ENCODE assay signal across 8 mouse cellular contexts in the genomic region with DNA sequence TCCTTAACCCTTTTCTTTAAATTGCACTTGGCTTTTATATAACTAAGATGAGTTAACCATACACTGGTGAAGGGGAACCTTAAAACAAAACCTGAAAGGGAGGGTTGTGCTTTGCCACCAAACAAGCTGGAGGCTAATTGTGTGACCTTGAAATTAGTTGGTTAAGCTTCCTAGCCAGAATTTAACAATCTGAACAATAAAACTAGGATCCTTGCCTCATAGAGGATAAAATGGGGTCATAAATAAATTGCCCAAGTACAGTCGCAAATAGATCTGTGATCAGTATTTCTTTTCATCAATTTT. TPM values are rescaled to one million over a fixed set of nuclear protein-coding genes. Genes with fewer than 3 reads are reported as not detected.
A peak's percentile ranks its signal among the peaks of the same experiment; 100 is the strongest.
DNase-seq lines count a peak whose midpoint lies in the region; ATAC-seq and TF ChIP-seq lines count a peak whose summit lies in the region.

No protein-coding gene starts in this region.

- H3K27me3 ChIP-seq in heart, embryonic 11.5 days (ENCODE audit: control insufficient read depth, insufficient read depth, low read length), result no peaks in the 10 kb centered on the region
- no peaks in the 10 kb centered on the region for H3K27me3 ChIP-seq in heart, postnatal 0 days (ENCODE audit: control insufficient read depth, insufficient read depth, low read length)

- 0 out of 2 replicates have a peak overlapping the region, but pooled peaks have one; percentile 86 for H3K9ac ChIP-seq in heart, embryonic 11.5 days (ENCODE audit: low read depth, low read length)
- no peak overlapping the region for H3K9ac ChIP-seq in ES-E14 (ENCODE audit: insufficient read depth, low read depth, low read length, poor library complexity, severe bottlenecking)
- peak overlapping the region; percentile 85 for H3K9ac ChIP-seq in heart, postnatal 0 days (replicated peaks; ENCODE audit: low read depth, low read length)

- H3K9me3 ChIP-seq in heart, embryonic 11.5 days (replicated peaks; ENCODE audit: control insufficient read depth, low read length), result no peaks in the 10 kb centered on the region
- no peaks in the 10 kb centered on the region for H3K9me3 ChIP-seq in ES-E14 (ENCODE audit: control insufficient read depth, insufficient read depth, low read depth, low read length)
- no peaks in the 10 kb centered on the region for H3K9me3 ChIP-seq in heart, postnatal 0 days (replicated peaks; ENCODE audit: control insufficient read depth, low read length)

- no peak for TF ChIP-seq EP300 in heart, postnatal 0 days (IDR thresholded peaks at IDR 0.05; ENCODE audit: low read depth)

- H3K36me3 ChIP-seq in heart, embryonic 11.5 days (ENCODE audit: control insufficient read depth, insufficient read depth, low read length), result no peaks in the 10 kb centered on the region
- peaks cover 2% of the 10 kb centered on the region; the same call in 1 of the 2 replicates for H3K36me3 ChIP-seq in ES-E14 (ENCODE audit: control insufficient read depth, insufficient read depth, low read length, poor library complexity, severe bottlenecking)
- H3K36me3 ChIP-seq in heart, postnatal 0 days (replicated peaks; ENCODE audit: control insufficient read depth, insufficient read depth, low read length), result no peaks in the 10 kb centered on the region
- no peaks in the 10 kb centered on the region; the same call in 1 of the 2 replicates for H3K36me3 ChIP-seq in macrophage (ENCODE audit: inconsistent target)

- no peak for ATAC-seq in heart, embryonic 11.5 days (replicated peaks; ENCODE audit: insufficient number of reproducible peaks, low FRiP score, low TSS enrichment)
- no peak for ATAC-seq in heart, postnatal 0 days (ENCODE audit: insufficient read depth, low read depth)
- ATAC-seq in erythroid progenitor cell, adult 5-6 weeks (replicated peaks; ENCODE audit: low FRiP score, poor library complexity, severe bottlenecking), result no peak

- no peak for TF ChIP-seq CTCF in heart, postnatal 0 days (IDR thresholded peaks at IDR 0.05; ENCODE audit: low read depth)

- DNase-seq in heart, adult 18-20 months, result no peak
- DNase-seq in ES-E14 (ENCODE audit: low read depth, low spot score), result no peak
- DNase-seq in heart, postnatal 0 days (ENCODE audit: low spot score), result no peak
- no peak for DNase-seq in urinary bladder, postnatal 10 days (ENCODE audit: low spot score)
- DNase-seq in adrenal gland, adult (ENCODE audit: inconsistent age in 2 of 2, low spot score in 1 of 2), result no peak

- peak overlapping the region; percentile 71 for H3K4me3 ChIP-seq in heart, embryonic 11.5 days (ENCODE audit: low read depth, low read length)
- H3K4me3 ChIP-seq in ES-E14 (ENCODE audit: insufficient read depth in 1 of 2, low read depth in 1 of 2, low read length in 2 of 2, poor library complexity in 1 of 2, severe bottlenecking in 1 of 2) (peak overlapping the region; percentile 67 to 71), macrophage (ENCODE audit: inconsistent target) (peak overlapping the region; percentile 71)
- H3K4me3 ChIP-seq in heart, postnatal 0 days (ENCODE audit: low read depth, low read length), result peak overlapping the region; percentile 76

- peak overlapping the region; percentile 78; the same call in 1 of the 2 replicates for H3K27ac ChIP-seq in heart, embryonic 11.5 days (ENCODE audit: low read depth, low read length)
- H3K27ac ChIP-seq in ES-E14 (ENCODE audit: insufficient read depth, low read depth, low read length, poor library complexity, severe bottlenecking) (peak overlapping the region; percentile 90; the same call in 1 of the 2 replicates), macrophage (peak overlapping the region; percentile 89)
- peak overlapping the region; percentile 97 for H3K27ac ChIP-seq in heart, postnatal 0 days (ENCODE audit: low read depth)

- H3K79me2 ChIP-seq in macrophage (ENCODE audit: inconsistent target), result peaks cover 29% of the 10 kb centered on the region

- H3K4me2 ChIP-seq in heart, embryonic 11.5 days, result peak overlapping the region; percentile 69
- H3K4me2 ChIP-seq in heart, postnatal 0 days (ENCODE audit: low read depth, low read length), result peak overlapping the region; percentile 71

- in situ Hi-C loops in ES-E14 (cut with MboI; ENCODE audit: low sequenced_read_pairs in 2 of 2, unreplicated experiment in 2 of 2), result no loop called here

- no peaks in the 10 kb centered on the region for H3K4me1 ChIP-seq in heart, embryonic 11.5 days (ENCODE audit: control insufficient read depth, insufficient read depth, low read length)
- peaks cover 3 to 9% of the 10 kb centered on the region in 2 experiments; a peak in 3 of 4 replicates for H3K4me1 ChIP-seq in ES-E14 (ENCODE audit: control insufficient read depth in 2 of 2, insufficient read depth in 2 of 2, low read length in 2 of 2, poor library complexity in 1 of 2)
- 0 out of 2 replicates have a peak, but pooled peaks cover 10% of the 10 kb centered on the region for H3K4me1 ChIP-seq in heart, postnatal 0 days (ENCODE audit: control insufficient read depth, insufficient read depth)

- WGBS in heart, embryonic 11.5 days (ENCODE audit: insufficient replicate concordance), result 73% methylated on average over 1 of the region's 1 CpGs
- 61% methylated on average over 1 of the region's 1 CpGs for WGBS in heart, postnatal 0 days
- 82% methylated on average over 1 of the region's 1 CpGs for WGBS in macrophage (ENCODE audit: missing documents)

TF ChIP-seq in ES-E14, 5 proteins besides CTCF, POLR2A, EP300 and RAD21:
- TF ChIP-seq ZNF384 (IDR thresholded peaks at IDR 0.05; ENCODE audit: low read depth, low read length) (no peak), HCFC1 (IDR thresholded peaks at IDR 0.05; ENCODE audit: borderline replicate concordance, insufficient read depth, low read length) (no peak), CHD2 (IDR thresholded peaks at IDR 0.05; ENCODE audit: low read depth, low read length) (no peak), ZC3H11A (IDR thresholded peaks at IDR 0.05; ENCODE audit: borderline replicate concordance, low read depth, low read length) (no peak), MAFK (IDR thresholded peaks at IDR 0.05; ENCODE audit: insufficient read depth, low read depth, low read length) (no peak)

RNA-seq across cellular contexts. Expression of a gene that starts 0.8 kb away (rescaled TPM):
- polyA plus RNA-seq in heart, embryonic 11.5 days (2014; fragmentation: Nextera tagmentation; extraction: Ambion mirVana), result 14.0 and 15.9 TPM in 2 replicates
- total RNA-seq in heart, adult 18-20 months (2021), result 10 to 100 TPM; 44.2 to 48.5 TPM
- 44.8 and 64.9 TPM in 2 replicates for total RNA-seq in ES-E14 (2012; rRNA removed)
- total RNA-seq in heart, postnatal 0 days (2014; rRNA removed; ENCODE audit: low replicate concordance), result 28.9 and 38.3 TPM in 2 replicates
- polyA plus RNA-seq in heart, postnatal 0 days (2015; fragmentation: Nextera tagmentation; extraction: Ambion mirVana), result 26.6 and 28.1 TPM in 2 replicates
- 100 to 1,000 TPM in 22 of 26 experiments, 10 to 100 TPM in 4; 26.1 to 711 (median 181) TPM for total RNA-seq in macrophage (2018; cell fraction: chromatin; rRNA removed)
- total RNA-seq in macrophage (2018; cell fraction: cytosol; rRNA removed), result 100 to 1,000 TPM in 5 of 26 experiments, 10 to 100 TPM in 21; 40.7 to 124 (median 68.7) TPM
- 100 to 1,000 TPM in 22 of 26 experiments, 10 to 100 TPM in 4; 52.5 to 494 (median 153) TPM for total RNA-seq in macrophage (2018; cell fraction: nucleus; rRNA removed)
- 37.1 to 124 TPM (median 89.0 TPM) in 3 replicates for polyA plus RNA-seq in macrophage (2018)
- total RNA-seq in erythroid progenitor cell, adult 5-6 weeks (2015; ENCODE audit: low replicate concordance), result 6.1 and 16.3 TPM in 2 replicates
- total RNA-seq in erythroid progenitor cell, adult 5-6 weeks (2017; ENCODE audit: low replicate concordance), result 14.8 and 16.7 TPM in 2 replicates
